Mouse (Mus musculus) olfactory bulb, adult 2 months (tissue): ENCODE measurements at regions not wholly inside any gene's neighbourhood (a gene's known extent, or its start where the extent isn't known, plus 50 kb on each side); places are given as distances from the start of the nearest gene placed in this dataset.

ENCODE experiments used
- H3K27ac ChIP-seq: fragments of 200-500 bp; 2 replicates; pipeline ENCODE4 v1.5.1; 2012; ENCODE audit warnings: low read depth, low read length; ENCODE audit not compliant: insufficient read depth
- H3K4me1 ChIP-seq: fragments of 200-500 bp; 2 replicates; pipeline ENCODE4 v1.6.1; 2012; ENCODE audit warnings: low read length; ENCODE audit not compliant: control insufficient read depth, insufficient read depth
- H3K4me3 ChIP-seq: fragments of 200-500 bp; 2 replicates; pipeline ENCODE4 v1.5.1; 2012; ENCODE audit warnings: mild to moderate bottlenecking, low read depth, low read length, moderate library complexity; ENCODE audit not compliant: insufficient read depth
- CTCF ChIP-seq: fragments of 200-500 bp; IDR thresholded peaks from 2 replicates; pipeline ENCODE4 v1.5.1; 2012; ENCODE audit warnings: low read depth, mild to moderate bottlenecking, low read length, moderate library complexity; ENCODE audit not compliant: insufficient read depth
- POLR2A ChIP-seq: fragments of 200-500 bp; IDR thresholded peaks from 2 replicates; pipeline ENCODE4 v1.6.1; 2012; ENCODE audit warnings: mild to moderate bottlenecking, low read depth, low read length, moderate library complexity; ENCODE audit not compliant: insufficient read depth
- WGBS: fragments of 180-500 bp; shearing (Covaris S2); methylation state at CpG from one replicate; pipeline ENCODE4 v1.1.7; 2018; 5-methylcytosine and 5-hydroxymethylcytosine counted together

GRCm38 (mm10) chr1:166848015-166848535 is 153.1 kb upstream of the Fam78b start:
- H3K4me1 ChIP-seq: peaks cover 3% of the 10 kb centered on the region; the same call in 1 of the 2 replicates
- no peak for TF ChIP-seq CTCF
- TF ChIP-seq POLR2A: no peak
- no peak overlapping the region for H3K4me3 ChIP-seq
- WGBS: 75% methylated on average over 4 of the region's 4 CpGs
- H3K27ac ChIP-seq: no peak overlapping the region

GRCm38 (mm10) chr1:166855988-166856387 is 145.2 kb upstream of the Fam78b start:
- H3K4me1 ChIP-seq: no peaks in the 10 kb centered on the region
- TF ChIP-seq POLR2A (no peak), CTCF (no peak)
- no peak overlapping the region for H3K27ac ChIP-seq
- 94% methylated on average over 4 of the region's 4 CpGs for WGBS
- no peak overlapping the region for H3K4me3 ChIP-seq

GRCm38 (mm10) chr1:166866256-166866655 is 135.0 kb upstream of the Fam78b start:
- Histone ChIP-seq H3K4me3 (no peak overlapping the region), H3K27ac (no peak overlapping the region), H3K4me1 (no peaks in the 10 kb centered on the region)
- WGBS: 84% methylated on average over 7 of the region's 7 CpGs
- TF ChIP-seq POLR2A (no peak), CTCF (no peak)

- no peak overlapping the region for H3K4me3 ChIP-seq
- 65% methylated on average over 4 of the region's 4 CpGs for WGBS
- H3K27ac ChIP-seq: no peak overlapping the region
- H3K4me1 ChIP-seq: no peaks in the 10 kb centered on the region
- no peak for TF ChIP-seq POLR2A
- TF ChIP-seq CTCF: no peak
Measured at GRCm38 (mm10) chr1:166871258-166871657, 130.0 kb upstream of the Fam78b start.

GRCm38 (mm10) chr1:166876452-166876851 is 124.8 kb upstream of the Fam78b start:
- H3K4me1 ChIP-seq: no peaks in the 10 kb centered on the region
- TF ChIP-seq CTCF (no peak), POLR2A (no peak)
- H3K27ac ChIP-seq: no peak overlapping the region
- 89% methylated on average over 2 of the region's 2 CpGs for WGBS
- H3K4me3 ChIP-seq: no peak overlapping the region

GRCm38 (mm10) chr1:166883215-166883614 is 118.0 kb upstream of the Fam78b start:
- H3K4me3 ChIP-seq: no peak overlapping the region
- 89% methylated on average over 3 of the region's 3 CpGs for WGBS
- no peaks in the 10 kb centered on the region for H3K4me1 ChIP-seq
- TF ChIP-seq CTCF: no peak
- TF ChIP-seq POLR2A: no peak
- no peak overlapping the region for H3K27ac ChIP-seq

GRCm38 (mm10) chr1:166895945-166896344 is 105.3 kb upstream of the Fam78b start:
- H3K27ac ChIP-seq: no peak overlapping the region
- no peak overlapping the region for H3K4me3 ChIP-seq
- WGBS: 92% methylated on average over 5 of the region's 5 CpGs
- TF ChIP-seq CTCF (no peak), POLR2A (no peak)
- no peaks in the 10 kb centered on the region for H3K4me1 ChIP-seq

GRCm38 (mm10) chr1:166898741-166899140 is 102.5 kb upstream of the Fam78b start:
- 97% methylated on average over 2 of the region's 2 CpGs for WGBS
- Histone ChIP-seq H3K4me3 (no peak overlapping the region), H3K27ac (no peak overlapping the region), H3K4me1 (no peaks in the 10 kb centered on the region)
- no peak for TF ChIP-seq POLR2A

GRCm38 (mm10) chr1:166899238-166899637 is 102.0 kb upstream of the Fam78b start:
- no peak for TF ChIP-seq CTCF
- TF ChIP-seq POLR2A: no peak
- 72% methylated on average over 6 of the region's 6 CpGs for WGBS
- H3K27ac ChIP-seq: no peak overlapping the region
- no peaks in the 10 kb centered on the region for H3K4me1 ChIP-seq
- no peak overlapping the region for H3K4me3 ChIP-seq

- 71% methylated on average over 4 of the region's 4 CpGs for WGBS
- no peak for TF ChIP-seq POLR2A
- no peak for TF ChIP-seq CTCF
- no peaks in the 10 kb centered on the region for H3K4me1 ChIP-seq
- no peak overlapping the region for H3K27ac ChIP-seq
- no peak overlapping the region for H3K4me3 ChIP-seq
Measured at GRCm38 (mm10) chr1:166900028-166900427, 101.2 kb upstream of the Fam78b start.
